Mouse (Mus musculus) WW6 (cell line): ENCODE results near the gene Syne2.

Source experiments
- DNase-seq: peaks from one replicate; pipeline ENCODE4 v3.0.0-alpha.2; 2013; ENCODE audit warnings: low read depth, low spot score

The Syne2 gene

DNA sequence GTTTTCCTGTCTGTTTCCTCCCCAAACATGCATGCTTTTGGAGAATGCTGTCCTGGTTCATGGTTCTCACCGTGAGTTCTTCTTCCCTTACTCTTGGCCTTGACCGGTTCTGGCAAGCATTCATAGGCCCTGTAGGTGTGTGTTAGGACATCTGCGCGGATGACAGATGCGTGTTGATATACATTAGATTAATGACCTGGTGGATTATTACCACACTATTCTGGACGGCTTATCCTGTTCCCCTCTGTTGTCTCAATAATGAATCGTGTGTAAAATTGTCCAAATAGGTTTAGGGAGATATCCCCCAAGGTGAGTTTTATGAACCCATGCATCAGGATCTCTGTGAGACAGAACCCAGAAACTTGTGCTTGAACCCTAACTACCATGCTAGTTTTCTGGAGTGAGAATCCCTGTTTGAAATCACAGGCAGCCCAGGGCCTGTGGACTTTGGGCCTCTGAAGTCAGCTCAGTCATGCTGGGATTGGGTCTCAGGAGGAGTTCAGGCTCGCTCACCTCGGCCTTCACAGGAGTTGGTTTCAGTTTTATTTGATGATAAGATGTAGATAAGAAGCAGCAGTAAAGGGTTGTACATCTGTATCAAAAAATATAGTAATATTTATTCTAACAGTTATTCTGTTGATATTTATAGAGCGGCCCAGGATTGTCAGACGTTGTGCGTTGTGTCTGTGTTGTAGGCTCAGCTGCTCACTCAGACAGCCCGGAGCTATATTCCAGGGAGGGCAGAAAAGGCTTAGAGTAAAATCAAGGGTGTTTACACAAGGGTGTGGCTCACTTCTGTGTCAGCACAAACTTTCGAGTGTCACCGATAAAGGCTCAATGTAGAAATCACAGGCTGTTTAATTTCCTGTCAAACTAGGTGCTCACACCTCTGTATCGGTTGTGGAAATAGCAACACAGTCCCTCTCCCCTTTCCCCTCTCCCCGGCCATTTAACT, 48.8 kb downstream of the Syne2 start:
- DNase-seq: no peak

DNA sequence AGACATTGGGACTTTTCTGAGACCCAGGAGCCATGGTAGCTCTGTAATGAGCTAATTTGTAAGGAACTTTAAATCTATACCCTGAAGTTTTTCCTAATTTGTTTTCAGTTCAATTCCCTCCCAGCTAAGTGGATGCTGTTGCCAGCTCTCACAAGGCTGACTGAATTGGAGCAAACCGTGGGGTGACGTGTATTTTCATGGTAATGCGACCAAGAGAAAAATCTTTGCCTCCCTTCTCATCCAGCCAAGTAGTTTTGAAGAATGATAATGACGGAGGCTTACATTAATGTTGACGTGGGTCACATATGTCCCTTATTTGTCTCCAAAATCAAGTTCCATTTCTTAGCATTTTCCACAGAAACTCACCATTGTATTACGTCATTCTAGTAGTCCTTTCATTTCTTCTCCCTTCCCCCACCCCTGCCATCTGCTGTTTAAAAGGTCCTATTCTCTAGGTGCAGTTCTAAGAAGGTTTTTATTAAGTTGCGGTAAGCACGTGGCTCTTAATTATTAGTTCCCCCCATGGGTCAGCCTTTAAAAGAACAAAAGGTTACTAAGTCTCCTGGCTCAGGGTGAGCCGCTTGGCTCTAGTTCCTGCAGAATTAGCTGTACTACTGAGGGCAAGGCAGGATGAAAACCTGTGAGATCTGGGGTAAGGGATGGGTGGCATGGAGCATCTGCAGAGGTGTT, 55.8 kb downstream of the Syne2 start:
- no peak for DNase-seq

DNA sequence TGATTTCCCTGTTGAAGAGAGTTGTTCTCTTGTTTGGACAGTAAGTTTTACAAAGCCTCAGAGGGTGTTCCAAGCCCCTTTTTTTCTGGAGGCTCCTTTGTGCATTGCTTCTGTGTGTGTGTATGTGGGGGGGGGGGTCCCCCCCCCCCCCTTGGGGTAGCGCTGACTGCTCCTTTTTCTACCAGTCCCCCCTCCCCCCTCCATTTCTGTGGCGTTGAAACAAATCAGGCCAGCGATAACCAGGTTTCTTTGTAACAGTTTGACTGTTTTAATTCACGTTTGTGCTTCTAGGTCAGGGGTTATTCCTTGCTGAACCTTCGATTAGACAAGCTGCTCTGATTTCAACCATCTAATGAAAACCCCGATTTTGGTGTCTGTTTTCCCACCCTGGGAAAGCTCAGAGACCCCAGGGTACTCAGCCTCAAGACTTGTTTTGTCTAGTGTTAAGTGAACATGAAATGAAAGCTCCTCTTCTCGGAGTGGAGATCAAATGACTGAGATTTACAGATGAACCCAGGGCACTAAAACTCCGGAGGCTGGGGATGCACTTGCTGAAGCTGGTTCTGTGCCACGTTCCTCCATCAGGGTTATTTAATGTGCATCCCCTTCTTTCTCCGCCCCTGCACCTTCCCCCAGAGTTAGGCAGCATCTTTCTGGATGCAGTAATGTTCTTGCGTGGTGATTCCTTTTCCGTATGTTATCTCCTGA, 56.5 kb downstream of the Syne2 start:
- no peak for DNase-seq

DNA sequence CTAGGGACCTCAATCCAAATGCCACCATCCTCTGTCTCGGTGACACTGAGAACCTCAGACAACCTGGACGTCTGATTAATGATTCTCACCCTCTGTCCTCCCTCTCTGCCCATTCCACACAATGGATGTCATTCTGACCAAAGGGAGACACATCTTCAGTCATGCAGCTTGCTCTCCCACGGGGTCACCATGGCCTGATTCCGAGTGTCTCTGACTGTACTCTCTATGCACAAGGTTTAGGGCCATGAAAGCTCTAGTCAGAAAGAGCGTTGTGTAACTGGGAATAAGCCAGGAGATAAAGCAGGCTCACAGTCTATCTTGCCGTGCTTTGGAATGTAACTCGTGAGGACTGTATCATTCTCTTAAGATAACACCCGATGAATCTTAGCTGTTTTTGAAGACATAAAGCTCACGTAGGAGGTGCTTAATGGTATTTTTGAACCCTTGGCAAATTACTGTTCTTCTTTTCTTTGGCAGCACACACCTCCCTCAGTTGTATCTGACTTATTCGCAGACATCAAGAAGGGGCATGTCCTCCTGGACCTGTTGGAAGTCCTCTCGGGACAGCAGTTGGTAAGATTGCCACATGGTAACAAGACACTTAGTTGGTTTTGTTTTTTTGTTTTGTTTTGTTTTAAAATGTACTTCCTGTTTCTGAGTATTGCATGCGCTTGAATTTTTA, 61.8 kb downstream of the Syne2 start:
- no peak for DNase-seq

DNA sequence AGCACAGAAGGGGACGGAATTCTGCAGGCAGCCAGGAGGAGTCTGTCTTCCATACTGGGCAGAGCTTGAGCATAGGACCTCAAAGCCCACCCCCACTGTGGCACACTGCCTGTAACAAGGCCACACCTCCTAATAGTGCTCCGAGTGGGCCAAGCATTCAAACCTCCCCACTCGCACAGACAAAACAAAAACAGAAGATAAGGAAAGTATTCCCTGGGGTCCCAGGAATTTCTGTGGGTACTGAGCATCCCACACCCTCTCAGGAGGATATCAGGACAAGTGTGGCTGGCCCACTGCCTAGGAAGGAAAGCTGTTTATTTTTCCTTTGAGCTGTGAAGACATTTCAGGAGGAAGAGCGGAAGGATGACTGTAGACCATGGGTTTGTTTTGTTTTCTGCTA, 63.6 kb downstream of the Syne2 start:
- no peak for DNase-seq

DNA sequence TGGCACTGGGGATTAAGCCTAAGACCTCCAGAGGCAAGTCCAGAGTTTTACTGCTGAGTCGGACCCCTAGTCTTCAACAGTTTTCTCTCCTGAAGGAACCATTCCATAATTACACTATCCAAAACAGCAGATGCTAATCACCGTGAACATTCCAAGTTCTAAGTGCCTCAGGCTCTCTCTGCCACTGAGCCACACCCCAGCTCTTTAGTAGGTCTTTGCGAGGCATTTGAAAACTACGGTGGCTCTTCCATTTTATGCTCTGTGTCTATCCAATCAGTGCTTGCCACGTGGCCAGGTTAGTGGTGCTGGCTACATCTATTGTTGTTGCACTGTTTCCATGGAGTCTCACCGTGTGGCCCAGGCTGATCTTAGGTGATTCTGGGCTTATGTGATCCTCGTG, 68.2 kb downstream of the Syne2 start:
- DNase-seq: peak; percentile 16

DNA sequence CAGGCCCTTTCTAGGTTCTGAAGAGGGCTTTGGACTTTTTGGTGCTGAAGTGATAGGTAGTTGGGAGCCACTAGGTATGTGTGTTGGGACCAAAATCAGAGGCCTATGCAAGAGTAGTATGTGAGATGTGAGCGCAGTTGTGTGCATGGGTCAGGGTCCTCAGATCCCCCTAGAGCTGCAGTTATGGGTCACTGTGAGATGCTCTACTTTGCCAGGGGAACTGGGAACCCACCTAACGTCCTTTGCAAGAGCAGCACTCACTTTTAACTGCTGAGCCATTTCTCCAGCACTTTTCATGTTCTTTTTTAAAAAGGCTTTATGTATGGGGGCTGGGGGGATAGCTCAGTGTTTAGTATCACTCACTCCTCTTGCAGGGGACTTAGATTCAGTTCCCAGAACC, 69.0 kb downstream of the Syne2 start:
- DNase-seq: no peak

DNA sequence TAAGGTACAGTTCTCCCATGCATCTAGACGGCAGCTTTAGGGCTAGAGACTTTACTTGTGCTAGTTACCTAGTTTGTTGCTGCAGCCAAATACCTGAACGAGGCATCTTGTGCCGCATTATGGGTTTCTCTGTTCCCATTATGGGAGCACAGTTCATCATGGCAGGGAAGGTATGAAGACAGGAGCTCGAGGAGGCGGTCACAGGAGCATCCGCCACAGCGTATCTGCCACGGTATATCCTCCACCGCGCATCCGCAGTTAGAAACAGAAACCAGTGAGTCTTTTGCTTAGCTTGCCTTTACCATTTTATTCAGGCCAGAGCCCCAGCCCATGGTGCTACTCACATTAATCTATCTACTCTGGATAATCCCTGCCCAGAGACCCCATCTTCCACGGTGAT, 70.8 kb downstream of the Syne2 start:
- DNase-seq: no peak

DNA sequence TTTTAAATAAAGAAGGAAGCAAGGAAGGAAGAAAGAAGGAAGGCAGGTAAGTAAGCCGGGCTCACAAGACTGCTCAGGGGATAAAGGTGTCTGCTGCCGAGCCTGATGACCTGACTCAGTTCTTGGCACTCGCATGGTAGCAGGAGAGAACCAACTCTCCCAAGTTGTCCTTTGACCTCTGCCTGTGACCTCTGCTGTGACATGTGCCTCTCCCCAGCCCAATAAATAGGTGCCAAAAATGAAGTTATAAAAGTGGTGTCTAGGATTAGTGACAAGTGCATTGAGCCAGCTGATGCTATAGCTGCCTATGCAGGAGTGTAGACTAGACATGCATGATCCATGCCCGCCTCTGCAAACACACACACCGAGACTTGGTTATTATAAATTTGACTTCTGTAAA, 73.3 kb downstream of the Syne2 start:
- no peak for DNase-seq

DNA sequence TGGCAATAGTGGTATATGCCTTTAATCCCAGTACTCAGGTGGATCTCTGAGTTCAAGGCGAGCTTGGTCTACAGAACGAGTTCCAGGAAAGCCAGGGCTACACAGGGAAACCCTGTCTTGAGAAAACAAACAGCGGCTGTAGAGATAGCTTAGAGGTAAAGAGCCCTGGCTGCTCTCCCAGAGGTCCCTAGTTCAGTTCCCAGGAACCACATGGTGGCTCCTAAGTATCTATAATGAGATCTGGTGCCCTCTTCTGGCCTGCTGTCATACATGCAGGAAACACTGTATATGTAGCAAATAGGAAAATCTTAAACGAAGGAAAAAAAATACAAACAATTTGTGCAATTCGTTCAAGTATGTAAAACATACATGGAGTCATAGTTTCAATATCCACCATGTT, 75.5 kb downstream of the Syne2 start:
- DNase-seq: peak; percentile 16

DNA sequence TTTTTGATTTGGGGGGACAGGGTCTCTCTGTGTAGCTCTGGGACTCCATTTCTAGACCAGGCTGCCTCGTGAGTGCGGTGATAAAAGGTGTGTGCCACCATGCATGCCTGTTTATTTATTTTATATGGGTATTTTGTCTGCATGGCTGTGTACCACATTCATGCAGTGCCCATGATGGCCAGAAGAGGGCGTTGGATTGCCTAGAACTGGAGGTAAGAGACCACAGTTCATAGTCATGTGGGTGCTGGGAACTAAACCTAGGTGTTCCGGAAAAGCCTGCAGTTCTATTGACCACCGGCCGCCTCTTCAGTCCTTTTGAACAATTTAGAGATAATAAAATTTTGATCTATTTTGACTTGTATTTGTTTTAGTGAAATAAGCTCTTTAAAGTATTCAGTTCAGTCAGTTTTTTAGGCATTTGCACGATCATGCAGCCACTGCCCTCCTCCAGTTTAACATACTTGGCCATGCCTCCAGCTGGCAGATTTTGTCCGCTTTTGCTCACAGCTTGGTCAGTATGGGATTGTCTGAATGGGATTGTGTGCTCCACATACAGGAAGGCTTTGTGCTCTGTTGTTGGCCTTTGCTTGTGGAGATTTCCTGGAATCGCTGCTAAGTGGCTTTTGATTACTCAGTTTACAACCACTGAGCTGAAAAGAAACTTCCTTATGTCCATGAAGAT, 76.5 kb downstream of the Syne2 start:
- DNase-seq: peak; percentile 31

DNA sequence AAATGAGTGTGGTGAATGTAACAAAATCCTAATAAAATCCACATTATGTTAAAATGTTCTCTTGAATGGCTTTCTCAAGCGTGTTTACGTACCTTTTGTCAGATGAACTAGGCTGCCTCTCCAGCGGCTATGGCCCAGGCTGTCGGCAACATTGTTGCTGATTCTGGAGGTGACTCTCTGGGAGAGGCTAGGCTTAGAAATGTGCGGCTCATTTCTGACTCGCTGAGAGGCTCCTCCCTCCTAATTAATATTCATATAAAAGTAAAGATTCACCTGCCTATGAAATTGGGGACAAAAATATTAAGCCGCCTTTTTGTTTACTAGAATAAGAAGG, 77.0 kb downstream of the Syne2 start:
- DNase-seq: no peak

DNA sequence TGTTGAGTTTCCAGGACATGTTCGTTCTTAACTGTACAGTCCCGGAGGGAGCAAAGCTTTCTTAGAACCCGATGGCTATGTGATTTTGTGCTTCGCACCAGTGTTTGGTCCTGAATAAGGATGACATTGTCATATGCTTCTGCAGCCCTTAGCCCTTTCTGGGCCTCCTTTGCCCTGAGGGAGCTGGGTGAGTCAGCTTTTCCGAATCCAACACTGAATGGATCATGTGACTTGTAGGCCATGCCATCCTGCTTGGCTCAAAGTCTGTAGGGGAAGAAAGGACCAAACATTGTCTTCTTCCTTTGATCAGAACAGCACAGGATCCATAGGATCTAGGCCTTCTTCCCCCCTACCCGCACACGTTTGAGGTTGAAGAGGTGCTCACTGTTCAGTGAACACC, 79.9 kb downstream of the Syne2 start:
- no peak for DNase-seq

DNA sequence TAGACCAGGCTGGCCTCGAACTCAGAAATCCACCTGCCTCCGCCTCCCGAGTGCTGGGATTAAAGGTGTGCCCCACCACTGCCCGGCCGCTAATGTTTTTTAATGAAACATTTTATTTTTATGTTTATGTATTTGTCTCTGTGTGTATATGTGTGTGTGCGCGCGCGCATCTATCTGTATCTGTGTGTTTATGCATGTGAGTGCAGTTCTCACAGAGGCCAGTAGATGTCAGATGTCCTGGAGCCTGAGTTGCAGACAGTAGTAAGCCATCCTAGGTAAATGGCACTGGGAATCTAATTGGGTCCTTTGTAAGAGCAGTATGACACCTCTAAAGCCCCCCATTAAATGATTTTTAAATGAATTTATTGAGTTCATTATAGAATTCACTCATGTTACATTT, 83.8 kb downstream of the Syne2 start:
- DNase-seq: no peak

DNA sequence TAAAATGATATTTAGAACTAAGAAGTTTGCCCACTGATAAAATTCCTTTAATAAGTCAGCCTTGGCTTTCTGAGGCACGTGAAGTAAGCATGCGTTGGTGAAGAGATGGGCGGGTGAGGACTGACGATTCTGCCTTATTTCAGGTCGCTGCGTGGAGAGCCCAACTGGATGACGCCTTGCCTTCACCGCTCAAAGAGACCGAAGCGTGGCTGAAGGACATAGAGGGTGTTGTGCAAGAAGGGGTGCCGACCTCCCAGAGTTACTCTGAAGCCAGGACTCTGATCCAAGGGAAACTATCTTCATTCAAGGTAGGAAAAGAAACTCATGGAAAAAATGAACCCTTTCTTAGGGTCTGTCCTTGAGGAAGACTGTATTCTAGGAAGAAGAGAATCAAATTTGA, 86.1 kb downstream of the Syne2 start:
- no peak for DNase-seq

DNA sequence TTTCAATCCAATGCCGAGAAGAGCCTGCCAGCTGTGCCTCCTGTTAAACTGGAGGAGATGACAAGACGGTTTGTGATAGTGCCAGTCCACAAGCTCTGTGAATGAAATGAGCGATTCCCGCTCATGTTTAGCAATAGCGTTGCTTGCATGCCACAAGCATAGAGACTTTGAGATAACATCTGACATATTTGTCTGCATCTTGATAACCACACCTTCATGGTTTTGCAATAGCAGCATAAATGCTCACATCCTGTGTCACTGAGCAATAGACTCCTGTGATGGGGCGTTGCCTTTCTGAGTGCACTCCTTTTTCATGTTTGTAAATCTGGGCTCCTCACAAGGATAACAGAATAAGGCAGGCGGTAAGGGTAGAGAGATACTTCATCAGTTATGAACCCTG, 87.4 kb downstream of the Syne2 start:
- DNase-seq: no peak

DNA sequence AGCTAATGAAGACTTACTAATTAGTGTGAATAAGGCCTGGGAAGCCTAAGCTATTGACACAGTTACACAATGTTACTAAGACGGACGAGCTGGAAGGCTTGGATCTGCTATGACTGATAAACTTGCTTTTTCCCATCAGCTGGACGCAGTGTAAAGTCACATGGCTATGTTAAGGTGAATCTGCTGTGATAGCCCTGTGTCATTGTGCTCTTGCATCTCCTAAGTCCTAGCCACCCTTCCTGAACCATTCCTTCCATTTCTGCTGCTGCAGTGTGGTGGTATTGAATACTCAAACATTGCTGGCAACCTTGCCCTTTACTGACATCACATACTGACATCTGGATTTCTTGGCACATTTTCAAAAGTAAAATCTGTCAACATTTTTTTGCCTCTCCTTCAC, 90.5 kb downstream of the Syne2 start:
- DNase-seq: no peak

DNA sequence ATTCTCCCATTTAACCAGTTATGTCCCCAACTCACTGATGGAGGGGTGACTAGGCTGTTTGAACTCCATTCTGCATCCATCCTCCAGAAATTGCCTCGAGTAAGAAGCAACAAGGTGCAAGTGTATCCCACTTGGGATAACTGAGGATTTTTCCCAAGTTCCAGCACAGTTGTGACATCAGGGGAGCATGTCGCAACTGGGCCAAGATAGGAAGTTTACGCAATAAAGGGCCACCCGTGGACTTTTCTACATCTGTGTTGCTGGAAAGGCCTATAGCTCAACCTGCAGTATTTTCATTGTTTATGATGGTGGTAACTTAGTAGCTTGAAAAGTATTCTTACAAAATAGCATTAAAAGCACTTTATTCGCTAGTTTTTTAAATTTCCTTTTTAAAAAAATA, 97.8 kb downstream of the Syne2 start:
- no peak for DNase-seq

DNA sequence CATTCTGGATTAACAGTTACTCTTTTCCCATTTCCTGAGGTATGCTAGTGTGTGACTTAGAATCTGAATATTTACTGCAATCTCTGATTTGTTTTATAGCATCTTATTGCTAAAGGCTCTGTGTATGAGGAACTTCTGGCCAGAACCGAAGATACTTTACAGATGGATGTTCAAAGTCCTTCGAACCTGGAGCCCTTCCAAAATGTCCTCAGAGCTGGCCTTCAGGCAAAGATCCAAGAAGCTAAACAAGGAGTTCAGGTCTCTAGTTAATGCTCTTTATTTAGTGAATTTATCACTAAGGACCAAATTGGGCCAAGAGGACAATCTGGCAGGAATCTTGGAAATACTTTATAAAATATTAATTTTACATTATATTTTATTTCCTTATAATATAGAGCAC, 100.5 kb downstream of the Syne2 start:
- no peak for DNase-seq

DNA sequence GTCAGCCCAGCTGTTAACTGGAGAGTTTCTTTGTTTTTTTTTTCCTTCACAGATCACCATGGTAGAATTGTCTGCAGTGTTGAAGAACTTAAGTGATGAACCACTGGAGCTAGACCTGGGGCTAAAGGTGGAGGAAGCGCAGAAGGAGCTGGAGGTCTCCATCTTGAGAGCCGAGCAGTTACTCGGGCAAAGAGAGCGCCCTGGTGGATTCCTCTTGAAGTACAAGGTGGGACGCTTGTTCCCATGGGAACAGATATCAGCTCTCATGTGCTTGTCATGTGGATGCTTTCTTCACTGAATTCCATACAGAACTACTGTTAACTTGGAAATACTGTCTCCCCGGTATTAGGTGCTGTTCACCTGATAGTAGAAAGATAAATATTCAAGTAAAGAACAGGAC, 101.0 kb downstream of the Syne2 start:
- DNase-seq: peak; percentile 42

DNA sequence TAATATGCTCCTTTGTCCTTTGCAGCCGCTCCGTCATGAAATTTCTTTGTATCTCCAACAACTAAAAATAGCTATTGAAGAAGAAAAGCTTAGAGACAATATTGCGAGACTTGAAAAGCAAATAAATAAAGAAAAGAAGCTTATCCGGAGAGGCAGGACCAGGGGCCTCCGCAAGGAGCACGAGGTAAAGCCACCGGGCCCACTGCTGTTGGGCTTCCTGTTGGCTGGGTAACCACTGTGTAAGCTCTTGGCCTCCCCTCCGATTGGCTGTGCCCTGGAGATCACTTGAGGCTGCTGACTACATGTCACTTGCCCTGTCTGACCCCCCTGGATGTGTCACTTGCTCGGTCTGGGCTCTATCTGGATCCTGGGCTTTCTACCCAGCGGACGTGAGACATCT, 105.0 kb downstream of the Syne2 start:
- DNase-seq: no peak

DNA sequence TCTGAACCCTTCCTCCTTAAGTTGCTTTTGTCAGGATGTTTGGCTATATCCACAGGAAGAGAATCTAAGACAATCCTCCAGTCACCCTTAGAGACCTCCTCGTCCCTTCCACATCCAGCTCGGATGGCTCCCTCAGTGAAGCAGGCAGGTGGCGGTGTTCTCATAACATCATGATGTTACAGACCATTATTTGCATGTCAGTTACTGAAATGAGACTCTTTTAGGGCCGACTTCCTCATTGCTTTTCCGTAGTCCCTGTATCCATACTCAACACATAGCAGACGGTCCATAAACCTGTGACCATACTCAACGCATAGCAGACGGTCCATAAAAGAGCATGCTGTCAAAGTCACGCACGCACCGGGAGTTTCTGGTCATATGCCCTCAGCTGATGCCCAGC, 106.9 kb downstream of the Syne2 start:
- no peak for DNase-seq
